Mouse (Mus musculus): ENCODE measurements around the gene Abi3.

Abi3 gene

DNA sequence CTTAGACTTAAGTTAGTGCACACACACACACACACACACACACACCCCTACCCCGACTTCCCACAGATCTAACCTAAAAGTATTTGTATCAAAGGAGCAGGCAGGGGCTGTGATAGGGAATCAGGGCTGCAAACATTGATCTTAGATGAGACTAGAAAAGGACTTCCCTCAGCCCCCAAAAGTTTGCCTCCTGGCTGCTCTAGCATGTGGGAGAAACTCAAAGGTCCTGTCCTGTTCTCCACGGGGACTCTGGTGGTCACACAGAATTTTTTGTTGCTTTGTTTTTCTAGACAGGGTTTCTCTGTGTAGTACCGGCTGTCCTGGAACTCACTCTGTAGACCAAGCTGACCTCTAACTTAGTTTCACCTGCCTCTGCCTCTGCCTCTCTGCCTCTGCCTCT is 16.7 kb downstream of the Abi3 start:
- in situ Hi-C loops (cut with MseI, MboI), result no loop called here

DNA sequence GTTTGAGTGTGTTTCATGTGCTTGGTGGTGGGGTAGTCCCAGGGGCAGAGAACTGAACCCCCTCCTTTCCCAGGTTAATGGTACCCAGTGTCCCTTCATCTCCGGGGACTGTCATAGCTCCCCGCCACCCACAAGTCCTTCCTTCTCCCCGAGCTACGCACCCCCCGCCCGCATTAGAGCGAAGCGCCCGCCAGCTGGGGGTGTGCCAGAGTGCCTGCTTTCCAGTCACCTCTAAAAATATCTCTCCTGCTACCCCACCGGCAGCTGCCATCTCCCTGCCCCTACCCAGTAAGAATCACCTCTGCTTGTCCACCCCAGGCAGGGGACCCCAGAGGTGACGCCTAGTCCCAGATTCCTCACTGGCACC is 17.4 kb downstream of the Abi3 start:
- in situ Hi-C loops (cut with MseI, MboI), result no loop called here

DNA sequence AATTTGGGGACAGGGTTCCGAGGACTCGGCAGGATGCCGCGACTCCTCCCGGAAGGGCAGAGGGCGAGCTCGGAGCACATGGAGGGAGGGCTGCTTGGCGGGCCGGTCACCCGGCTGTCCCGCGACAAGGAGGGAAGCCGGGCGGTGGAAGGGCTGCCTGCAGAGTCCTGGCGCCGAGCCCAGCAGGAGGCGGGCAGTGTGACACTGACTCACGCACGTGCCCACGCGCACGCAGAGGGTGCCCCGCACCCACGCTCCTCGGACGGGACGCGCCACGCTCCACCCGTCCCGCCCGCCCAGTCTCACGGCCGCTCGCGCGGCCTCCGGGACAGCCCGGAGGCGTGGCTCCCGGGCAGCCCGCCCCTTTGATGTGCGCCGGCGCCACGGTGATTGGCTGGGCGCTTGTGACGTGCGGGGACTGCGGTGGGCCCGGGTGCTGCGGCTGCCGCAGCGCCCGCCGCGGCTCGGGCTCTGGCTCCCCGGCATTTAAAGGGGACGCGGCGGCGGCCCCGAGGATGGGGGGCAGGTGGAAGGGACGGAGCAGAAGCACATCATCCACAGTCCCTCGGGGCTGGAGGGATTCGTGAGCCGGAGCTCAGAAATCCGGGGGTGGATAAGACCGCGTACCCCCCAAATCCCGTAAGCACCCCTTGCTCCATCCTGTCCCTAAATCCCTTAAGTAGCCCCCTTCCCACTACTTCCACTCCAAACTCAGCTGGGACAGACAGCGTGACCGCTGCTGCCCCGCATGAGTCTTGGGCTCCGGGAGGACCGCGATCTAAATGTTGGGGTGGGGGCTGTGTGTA is 18.0 kb downstream of the Abi3 start, which contains the start of gene Phospho1:
Gene Phospho1 (plus strand): TSS at position 429 of the 806 bp plus-strand sequence.
- in situ Hi-C loops (cut with MseI, MboI), result no loop called here

DNA sequence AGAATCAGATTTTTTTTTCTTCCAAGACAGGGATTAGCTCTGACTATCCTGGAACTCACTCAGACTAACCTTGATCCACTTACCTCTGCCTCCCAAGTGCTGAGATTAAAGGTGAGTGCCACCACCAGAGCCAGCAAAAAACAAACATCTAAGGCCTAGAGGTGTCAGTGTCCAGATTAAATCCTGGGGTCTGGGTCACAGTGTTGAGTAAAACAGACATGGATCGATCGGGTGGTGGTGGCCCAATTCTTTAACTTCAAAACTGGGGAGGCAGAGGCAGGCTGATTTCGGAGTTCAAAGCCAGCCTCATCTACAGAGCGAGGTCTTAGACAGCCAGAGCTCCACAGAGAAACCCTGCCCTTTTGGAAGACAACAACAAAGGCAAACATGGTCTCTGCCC is 19.8 kb downstream of the Abi3 start:
- in situ Hi-C loops (cut with MseI, MboI), result no loop called here

DNA sequence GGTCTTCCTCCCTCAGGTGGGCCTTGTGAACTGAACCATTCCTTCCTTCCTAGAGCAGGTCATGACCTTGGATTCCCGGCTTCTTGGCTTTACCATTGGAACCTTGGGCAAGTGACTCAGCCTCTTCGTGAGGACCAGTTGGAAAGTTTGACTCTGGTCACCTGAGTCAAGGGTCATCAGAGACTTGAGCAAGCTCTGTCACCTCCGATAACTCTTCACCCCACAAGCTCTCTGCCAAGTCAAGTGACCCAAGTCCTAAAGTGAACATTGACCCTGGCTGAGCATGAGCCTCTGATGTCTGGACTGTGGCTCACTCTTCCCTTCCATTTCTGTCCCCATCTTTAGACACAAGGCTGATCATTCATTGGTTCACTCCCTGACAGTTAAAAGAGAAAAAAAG is 20.8 kb downstream of the Abi3 start:
- in situ Hi-C loops (cut with MseI, MboI), result no loop called here

DNA sequence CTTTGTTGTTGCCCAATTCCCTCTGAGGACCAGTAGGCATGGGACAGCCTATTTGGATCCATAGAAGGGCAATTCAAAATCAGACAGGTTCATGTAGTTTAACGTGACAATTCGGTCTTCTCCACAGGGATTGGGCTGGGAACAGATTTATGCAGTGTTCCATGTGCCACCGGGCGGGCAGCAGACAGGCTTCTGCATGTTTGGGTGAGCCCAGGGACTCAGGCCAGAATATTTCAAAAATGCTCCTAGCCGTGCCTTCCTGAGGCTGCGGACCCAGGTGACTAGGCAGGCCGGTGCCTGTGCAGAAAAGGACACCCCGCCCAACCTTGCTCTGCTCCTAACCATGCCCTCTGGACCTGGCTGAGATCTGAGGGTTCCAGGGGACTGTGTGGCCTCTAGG is 23.1 kb downstream of the Abi3 start:
- in situ Hi-C loops (cut with MseI, MboI), result no loop called here

DNA sequence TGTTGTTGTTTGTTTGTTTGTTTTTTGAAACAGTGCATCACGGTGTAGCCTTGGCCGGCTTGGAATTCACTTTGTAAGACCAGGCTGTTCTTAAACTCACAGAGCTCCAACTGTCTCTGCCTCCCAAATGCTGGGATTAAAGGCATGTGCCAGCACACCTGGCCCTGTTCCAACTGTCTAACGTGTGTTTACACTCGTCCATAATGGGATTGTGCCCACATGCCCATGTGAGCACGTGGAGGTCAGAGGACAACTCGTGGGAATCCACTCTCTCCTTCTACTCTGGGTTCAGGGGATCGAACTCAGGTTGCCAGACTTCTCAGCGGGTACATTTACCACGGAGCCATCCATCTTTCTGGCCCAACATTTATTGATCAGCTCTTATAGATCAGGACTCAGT is 26.9 kb downstream of the Abi3 start:
- in situ Hi-C loops (cut with MseI, MboI), result no loop called here

DNA sequence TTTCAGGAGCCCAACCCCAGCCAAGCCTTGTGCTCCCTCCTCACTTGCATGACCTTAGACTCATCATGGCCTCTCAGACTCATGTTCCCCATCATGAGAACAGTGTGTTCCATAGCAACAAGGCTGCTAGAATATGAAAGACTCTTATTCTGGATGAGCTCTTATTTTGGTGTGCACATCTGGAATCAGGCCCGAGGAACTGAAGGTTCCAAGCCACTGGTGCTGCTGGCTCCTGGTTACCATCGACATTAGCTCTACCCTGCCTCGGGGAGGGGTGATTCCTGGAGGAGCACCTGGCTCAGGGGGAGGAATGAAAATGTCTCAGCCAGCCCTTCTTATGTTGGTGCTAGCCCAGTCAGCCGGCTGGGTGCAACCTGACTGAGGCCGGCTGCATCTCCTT is 27.4 kb downstream of the Abi3 start:
- in situ Hi-C loops (cut with MseI, MboI), result no loop called here

DNA sequence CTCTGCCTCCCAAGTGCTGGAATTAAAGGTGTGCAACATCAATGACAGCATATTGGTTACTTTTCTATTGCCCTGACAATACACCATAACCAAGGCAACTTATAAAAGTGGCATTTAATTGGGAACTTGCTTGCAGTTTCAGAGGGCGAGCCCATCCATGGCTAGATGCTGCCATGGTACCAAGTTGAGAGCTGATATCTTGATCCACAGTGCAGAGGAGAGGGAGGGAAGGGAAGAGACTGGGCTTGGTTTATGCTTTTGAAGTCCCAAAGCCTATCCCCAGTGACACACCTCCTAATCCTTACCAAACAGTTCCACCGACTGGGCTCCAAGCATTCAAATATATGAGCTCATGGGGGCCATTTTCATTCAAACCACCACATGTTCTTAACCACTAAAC is 28.2 kb downstream of the Abi3 start:
- in situ Hi-C loops (cut with MseI, MboI), result no loop called here

DNA sequence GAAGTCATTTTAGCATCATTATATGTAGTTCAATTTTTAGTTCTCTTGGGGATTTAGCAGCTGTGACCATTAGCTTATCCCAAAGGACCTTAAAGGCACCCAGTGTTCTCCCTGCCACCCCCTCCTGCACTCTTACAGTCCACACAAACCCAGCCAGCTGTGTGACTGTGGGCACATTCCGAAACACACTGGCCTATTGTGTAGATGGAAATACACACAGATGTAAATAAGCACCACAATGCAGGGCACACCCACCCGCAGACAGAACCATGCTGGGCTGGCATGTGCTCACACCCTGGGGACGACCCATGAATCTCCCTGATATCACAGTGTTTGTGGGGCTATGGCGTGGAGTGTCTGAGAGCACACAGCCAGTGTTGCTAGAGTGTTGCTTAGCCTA is 30.1 kb downstream of the Abi3 start:
- in situ Hi-C loops (cut with MseI, MboI), result no loop called here

DNA sequence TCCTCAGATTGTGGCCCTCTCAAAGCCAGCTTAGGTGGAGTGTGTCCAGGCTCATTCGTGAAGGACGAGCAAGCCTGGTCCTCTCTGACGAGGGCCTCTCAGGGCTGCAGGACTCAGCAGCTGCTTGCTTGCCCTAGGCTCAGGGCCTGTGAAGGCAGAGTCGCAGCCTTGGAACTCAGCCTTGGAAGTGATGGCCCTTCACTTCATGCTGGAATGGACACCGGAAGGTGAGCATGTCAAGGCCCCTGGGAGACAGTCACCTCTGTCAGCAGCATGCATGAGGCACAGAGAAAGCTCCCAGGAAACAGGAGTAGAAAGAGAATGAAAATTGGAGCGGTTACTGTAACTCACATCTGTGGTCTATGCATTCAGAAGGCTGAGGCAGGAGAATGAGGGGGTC is 30.5 kb downstream of the Abi3 start:
- in situ Hi-C loops (cut with MseI, MboI), result no loop called here

DNA sequence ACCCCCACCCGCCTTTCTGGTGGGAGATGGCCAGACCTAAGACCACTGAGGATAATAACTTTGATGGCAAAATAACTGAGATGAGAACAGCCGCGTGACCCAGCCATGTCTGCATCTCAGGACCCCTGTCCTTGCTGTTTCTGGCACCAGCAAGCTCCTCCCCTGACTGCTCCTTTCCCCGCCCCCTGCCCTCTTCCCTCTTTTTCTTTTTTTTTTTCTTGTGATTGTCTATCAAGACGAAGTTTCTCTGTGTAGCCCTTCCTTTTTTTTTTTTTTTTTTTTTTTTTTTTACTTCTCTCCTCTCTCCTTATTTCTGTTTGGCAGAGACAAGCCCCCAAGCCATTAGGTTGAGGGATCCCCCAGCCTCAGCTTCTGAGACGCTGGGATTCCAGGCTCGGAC is 31.4 kb downstream of the Abi3 start:
- in situ Hi-C loops (cut with MseI, MboI), result no loop called here

DNA sequence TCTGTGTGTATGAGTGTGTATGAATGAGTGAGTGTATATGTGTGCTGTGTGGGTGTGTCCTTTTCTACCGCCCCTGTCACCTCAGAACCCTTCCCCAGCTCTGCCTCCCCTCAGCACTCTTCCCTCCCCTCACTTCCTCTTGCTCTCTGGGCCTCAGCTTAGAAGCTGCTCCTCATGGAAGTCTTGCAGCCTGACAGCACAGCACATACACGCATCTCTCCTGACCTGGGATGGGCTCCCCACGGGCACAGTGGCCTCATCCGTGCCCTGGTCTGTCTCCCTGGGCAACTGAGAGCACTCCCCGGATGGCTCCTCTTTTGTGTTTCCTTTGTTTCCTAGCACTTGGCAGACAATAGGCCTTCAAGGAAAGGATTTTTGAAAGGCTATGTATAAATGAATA is 32.7 kb downstream of the Abi3 start:
- in situ Hi-C loops (cut with MseI, MboI), result no loop called here

DNA sequence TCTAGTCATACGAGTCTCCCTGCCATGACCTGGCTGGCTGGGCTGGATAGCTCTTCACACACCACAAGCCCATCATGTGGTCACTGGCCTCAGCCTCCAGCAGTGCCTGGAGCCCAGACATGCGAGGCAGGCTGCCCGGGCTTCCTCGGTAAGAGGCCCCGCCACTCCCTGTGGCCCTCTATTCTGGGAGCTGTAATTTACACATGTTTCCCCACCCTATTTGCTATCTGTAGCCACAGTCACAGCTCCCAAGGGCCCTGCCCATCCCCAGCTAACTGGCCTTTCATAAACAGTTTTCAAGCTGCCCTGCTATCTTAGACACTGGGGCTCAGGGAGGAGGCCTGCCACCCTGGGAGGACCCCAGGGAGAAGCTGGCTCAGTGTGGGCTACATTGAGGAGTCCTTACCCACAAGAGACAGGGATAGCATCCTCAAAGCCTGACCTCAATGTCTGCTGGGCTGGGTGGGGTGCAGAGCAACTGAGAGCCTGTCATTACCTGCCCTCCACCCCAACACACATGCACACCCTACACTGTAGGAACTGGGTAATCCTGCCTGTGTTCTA is 33.7 kb downstream of the Abi3 start:
- in situ Hi-C loops (cut with MseI, MboI), result no loop called here

DNA sequence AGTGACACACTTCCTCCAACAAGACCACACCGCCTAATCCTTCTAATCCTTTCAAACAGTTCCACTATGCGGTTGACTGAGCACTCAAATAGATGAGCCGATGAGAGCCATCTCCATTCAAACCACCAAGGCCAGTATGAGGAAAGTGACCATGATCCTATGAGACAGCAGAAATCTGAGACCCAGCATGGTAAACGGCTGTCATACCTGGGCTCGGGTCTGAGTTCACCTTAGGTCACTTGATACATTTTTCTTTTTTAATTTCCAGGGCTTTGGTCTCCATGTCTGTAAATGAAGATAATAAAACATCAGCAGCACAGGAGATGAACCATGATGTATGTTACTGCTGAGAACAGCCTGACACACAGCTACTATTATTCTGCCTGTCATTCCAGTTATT is 34.4 kb downstream of the Abi3 start:
- in situ Hi-C loops (cut with MseI, MboI), result no loop called here

DNA sequence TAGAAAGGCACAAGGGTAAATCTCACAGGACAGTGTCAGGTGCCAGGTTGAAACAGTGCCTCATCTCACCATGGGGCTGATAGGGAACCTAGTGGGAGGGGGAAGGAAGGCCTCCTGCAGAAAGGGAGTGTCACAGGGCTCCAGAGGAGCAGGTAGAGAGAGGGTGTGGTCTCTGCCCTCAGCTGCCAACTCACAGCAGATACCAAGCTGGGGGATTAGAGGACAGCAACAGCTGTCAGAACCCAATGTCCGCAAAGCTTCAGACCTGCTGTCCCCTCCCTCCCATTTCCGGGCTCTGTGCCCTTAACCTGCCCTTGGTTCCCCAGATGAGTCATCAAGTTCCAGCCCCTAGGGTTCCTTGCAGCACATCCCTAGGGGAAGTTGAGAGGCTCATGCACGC is 36.7 kb downstream of the Abi3 start:
- in situ Hi-C loops (cut with MseI, MboI), result no loop called here

DNA sequence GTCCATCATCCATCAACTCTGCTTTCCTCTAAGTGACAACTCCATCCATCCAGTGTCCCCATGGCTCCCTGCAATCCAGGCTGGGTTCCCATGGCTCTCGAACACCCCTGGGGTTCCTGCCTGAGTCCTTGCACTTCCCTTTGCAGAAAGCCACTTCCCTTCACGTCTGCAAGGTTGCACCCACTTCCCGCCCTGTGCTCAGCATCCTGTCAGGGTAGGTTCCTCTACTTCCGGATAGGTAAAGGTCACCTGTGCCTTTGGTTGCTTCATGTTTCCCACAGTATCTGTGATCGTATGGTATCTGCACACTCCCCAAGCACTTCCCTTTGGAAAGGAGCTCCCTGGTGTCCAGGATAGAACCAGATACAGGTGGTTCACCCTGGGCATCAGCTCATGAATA is 37.3 kb downstream of the Abi3 start:
- in situ Hi-C loops (cut with MseI, MboI), result no loop called here

DNA sequence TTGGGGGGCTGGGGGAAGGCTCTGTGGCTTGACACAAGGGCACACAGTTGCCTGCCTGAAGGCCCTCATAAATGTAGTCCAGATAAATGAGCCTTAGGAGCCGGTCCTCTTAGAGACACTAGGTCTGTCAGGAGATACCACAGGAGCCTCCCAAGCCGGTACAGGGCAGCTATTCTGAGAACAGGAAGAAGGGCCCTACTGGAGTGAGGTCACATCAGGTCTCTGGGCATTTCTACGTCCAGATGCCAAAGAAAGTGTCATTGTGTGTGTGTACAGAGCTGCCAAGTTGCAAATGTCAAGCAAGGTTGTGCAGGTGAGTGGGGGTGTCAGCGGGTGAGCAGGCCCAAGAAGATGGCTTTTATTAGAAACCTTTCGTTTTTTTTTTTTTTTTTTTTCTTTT is 46.7 kb downstream of the Abi3 start:
- in situ Hi-C loops (cut with MseI, MboI), result no loop called here

DNA sequence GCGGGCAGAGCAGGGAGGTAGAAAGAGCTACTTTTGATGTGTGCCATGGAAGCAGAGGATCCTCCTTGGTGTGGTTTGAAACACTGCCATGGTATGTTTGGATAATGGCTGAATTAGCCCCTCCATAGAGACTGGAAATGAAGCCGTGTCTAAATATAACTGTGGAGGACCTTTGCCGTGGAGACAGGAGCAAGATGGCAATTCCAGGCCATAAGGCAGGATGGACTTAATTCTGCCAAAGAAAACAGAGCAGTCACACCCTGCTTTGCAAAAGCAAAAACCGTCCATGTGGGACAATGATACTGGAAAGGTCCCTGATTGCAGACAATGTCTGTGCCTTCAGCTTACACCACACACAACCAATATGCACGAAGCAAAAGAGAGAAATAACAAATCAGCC is 48.1 kb downstream of the Abi3 start:
- in situ Hi-C loops (cut with MseI, MboI), result no loop called here

DNA sequence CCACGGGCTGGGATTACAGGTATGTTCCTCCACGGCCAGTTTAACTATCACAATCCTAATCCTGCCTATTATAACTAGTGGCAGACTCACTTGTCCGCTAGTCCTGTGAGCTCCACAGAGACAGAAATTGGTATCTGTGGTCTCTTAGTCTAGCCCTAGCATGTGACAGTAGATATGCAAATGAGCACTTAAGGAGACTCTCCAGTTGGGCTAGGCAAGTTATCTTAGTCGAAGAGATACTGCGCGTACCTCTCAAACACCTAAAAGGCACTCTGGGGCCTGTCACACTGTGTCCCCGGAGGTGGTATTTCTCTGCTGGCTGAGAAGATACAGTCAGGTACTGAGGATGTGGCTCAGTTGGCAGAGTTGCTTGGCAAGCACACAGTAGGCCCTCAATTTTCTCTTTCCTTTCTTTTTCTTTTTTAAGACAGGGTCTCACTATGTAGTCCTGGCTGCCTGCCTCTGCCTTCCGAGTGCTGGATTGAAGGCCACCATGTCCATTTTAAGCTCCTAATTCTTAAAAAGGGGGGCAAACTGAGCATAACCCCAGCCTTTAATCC is 49.2 kb downstream of the Abi3 start:
- in situ Hi-C loops (cut with MseI, MboI), result no loop called here

DNA sequence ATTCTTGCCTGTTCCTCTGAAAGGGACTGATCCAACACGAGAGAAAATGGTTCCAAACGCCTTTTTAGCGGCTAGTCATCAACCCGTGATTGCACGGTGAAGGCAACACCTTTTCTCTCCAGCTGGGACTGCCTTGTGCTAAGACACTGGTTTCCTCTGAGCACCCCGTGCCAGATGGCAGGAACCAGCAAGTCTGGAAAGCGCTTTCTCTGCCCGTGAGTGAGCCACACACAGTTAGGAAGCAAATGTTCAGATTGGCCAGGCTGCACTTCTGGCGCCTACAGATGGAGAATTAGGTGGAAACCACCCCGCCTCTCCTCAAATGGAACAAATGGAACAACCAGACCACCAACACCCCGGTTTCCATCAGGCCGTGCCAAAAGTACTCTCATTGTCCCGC is 50.5 kb downstream of the Abi3 start:
- in situ Hi-C loops (cut with MseI, MboI), result no loop called here

DNA sequence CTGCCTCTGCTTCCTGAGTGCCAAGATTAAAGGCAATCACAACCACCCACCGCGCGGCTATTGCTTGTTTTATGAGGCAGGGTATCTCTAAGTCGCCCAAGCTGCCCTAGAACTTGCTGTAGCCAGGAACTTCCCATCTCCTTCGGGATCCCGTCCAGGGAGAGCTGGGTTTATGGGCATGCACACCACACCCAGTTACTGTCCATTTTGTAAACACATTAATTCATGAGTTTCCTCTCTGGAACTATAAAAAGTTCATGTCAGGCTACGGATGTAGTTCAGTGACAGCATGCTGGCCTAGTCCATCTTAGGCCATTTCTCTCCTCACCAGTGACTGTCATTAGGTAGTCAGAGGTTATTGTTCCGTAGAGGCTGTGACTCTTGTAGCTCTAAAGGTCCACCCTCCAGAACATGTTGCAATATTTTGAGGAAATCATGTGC is 52.8 kb downstream of the Abi3 start:
- in situ Hi-C loops (cut with MseI, MboI), result no loop called here

DNA sequence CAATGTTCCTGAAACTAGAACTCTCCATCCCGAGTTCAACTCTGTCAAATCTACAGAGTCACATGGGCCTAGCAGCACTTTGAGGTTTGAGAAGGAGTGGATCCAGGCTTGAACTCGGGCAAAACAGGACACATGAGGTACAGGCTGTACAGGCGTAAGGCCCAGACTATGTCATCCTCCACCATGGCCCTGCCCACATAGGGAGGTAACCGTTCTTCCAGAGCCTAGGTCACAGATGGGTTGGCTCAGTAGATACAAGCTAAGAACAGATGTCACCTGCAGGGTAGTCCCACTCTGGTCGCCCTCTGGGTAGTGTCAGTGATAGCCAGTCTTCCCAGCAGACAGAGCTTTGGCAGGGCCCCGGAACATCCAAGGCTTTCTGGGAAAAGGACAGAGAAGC is 55.8 kb downstream of the Abi3 start:
- in situ Hi-C loops (cut with MseI, MboI), result no loop called here

Measured in mouse trophoblast stem cell (cell line).